Mouse (Mus musculus) skeletal muscle tissue, adult 2 months (tissue): ENCODE measurements around the gene Adamts17.

ENCODE experiments used
- DNase-seq: peaks from one replicate; pipeline ENCODE4 v3.0.0-alpha.2; 2012; ENCODE audit warnings: low read depth, low spot score

Gene Adamts17

GRCm38 (mm10) chr7:66931291-66931690 is 91.8 kb downstream of the Adamts17 start:
- DNase-seq = no peak

GRCm38 (mm10) chr7:66933251-66933650 is 93.7 kb downstream of the Adamts17 start:
- DNase-seq = peak; percentile 21

GRCm38 (mm10) chr7:66934062-66934461 is 94.5 kb downstream of the Adamts17 start:
- DNase-seq = no peak

- no peak for DNase-seq
These were observed 95.5 kb downstream of the Adamts17 start for GRCm38 (mm10) chr7:66935041-66935440.

- no peak for DNase-seq
These were observed 96.7 kb downstream of the Adamts17 start for GRCm38 (mm10) chr7:66936042-66936755.

GRCm38 (mm10) chr7:66936911-66937310 is 97.4 kb downstream of the Adamts17 start:
- no peak for DNase-seq

- no peak for DNase-seq
These were observed 99.7 kb downstream of the Adamts17 start for GRCm38 (mm10) chr7:66938988-66939783.

- no peak for DNase-seq
These were observed 101.2 kb downstream of the Adamts17 start for GRCm38 (mm10) chr7:66940761-66941160.

- DNase-seq = no peak
These were observed 109.5 kb downstream of the Adamts17 start for GRCm38 (mm10) chr7:66949006-66949405.

- DNase-seq = no peak
These were observed 113.4 kb downstream of the Adamts17 start for GRCm38 (mm10) chr7:66952921-66953320.

- DNase-seq = no peak
These were observed 114.5 kb downstream of the Adamts17 start for GRCm38 (mm10) chr7:66954073-66954472.

GRCm38 (mm10) chr7:66954723-66955122 is 115.2 kb downstream of the Adamts17 start:
- no peak for DNase-seq

GRCm38 (mm10) chr7:66955455-66955919 is 116.0 kb downstream of the Adamts17 start:
- DNase-seq = no peak

- DNase-seq = peak; percentile 23
These were observed 116.4 kb downstream of the Adamts17 start for GRCm38 (mm10) chr7:66955978-66956377.

GRCm38 (mm10) chr7:66957764-66958163 is 118.2 kb downstream of the Adamts17 start:
- DNase-seq = no peak

GRCm38 (mm10) chr7:66960246-66961033 is 120.9 kb downstream of the Adamts17 start:
- no peak for DNase-seq

GRCm38 (mm10) chr7:66962736-66963135 is 123.2 kb downstream of the Adamts17 start:
- DNase-seq = peak; percentile 26

GRCm38 (mm10) chr7:66963541-66963940 is 124.0 kb downstream of the Adamts17 start:
- no peak for DNase-seq

- no peak for DNase-seq
These were observed 127.1 kb downstream of the Adamts17 start for GRCm38 (mm10) chr7:66966541-66967205.

GRCm38 (mm10) chr7:66967206-66967919 is 127.8 kb downstream of the Adamts17 start:
- DNase-seq = no peak

- no peak for DNase-seq
These were observed 129.1 kb downstream of the Adamts17 start for GRCm38 (mm10) chr7:66968661-66969060.
